Mouse (Mus musculus): ENCODE results near the gene Ung.

Gene Ung

GRCm38 (mm10) chr5:114173877-114174581 is 43.8 kb downstream of the Ung start:
- no peak for DNase-seq

- DNase-seq: no peak
Observed at GRCm38 (mm10) chr5:114174639-114175038, 44.5 kb downstream of the Ung start.

GRCm38 (mm10) chr5:114175596-114176171 is 45.5 kb downstream of the Ung start:
- DNase-seq: peak; percentile 72

GRCm38 (mm10) chr5:114176548-114177400 is 46.6 kb downstream of the Ung start:
- no peak for DNase-seq

- no peak for DNase-seq
Observed at GRCm38 (mm10) chr5:114177966-114178719, 48.0 kb downstream of the Ung start.

- no peak for DNase-seq
Observed at GRCm38 (mm10) chr5:114179541-114179940, 49.4 kb downstream of the Ung start.

GRCm38 (mm10) chr5:114183493-114183892 is 53.3 kb downstream of the Ung start:
- no peak for DNase-seq

GRCm38 (mm10) chr5:114187108-114187507 is 56.9 kb downstream of the Ung start:
- no peak for DNase-seq
